Mouse (Mus musculus) kidney, embryonic 14.5 days (tissue): ENCODE results near the gene Nmral1. TPM values are rescaled to one million over a fixed set of nuclear protein-coding genes. Genes with fewer than 3 reads are reported as not detected.

Experiments used
- ATAC-seq: fragments of 200-750 bp; cut with Nextera tagmentation; 2 replicates; pipeline ENCODE4 v1.8.0; 2017; ENCODE audit warnings: moderate number of reproducible peaks, mild to moderate bottlenecking, moderate TSS enrichment, moderate library complexity; ENCODE audit not compliant: low FRiP score, low TSS enrichment
- H3K27ac ChIP-seq: fragments of 300-500 bp; sonication (generic); 2 replicates; pipeline ENCODE4 v1.5.1; 2014; ENCODE audit warnings: low read depth, mild to moderate bottlenecking, low read length, moderate library complexity, mixed read lengths
- H3K27me3 ChIP-seq: fragments of 300-500 bp; sonication (generic); 2 replicates; pipeline ENCODE4 v1.6.1; 2014; ENCODE audit warnings: mild to moderate bottlenecking, low read length; ENCODE audit not compliant: control insufficient read depth, insufficient read depth
- H3K36me3 ChIP-seq: fragments of 300-500 bp; sonication (generic); 2 replicates; pipeline ENCODE4 v1.6.1; 2014; ENCODE audit warnings: low read length, mixed read lengths; ENCODE audit not compliant: control insufficient read depth, insufficient read depth
- H3K4me1 ChIP-seq: fragments of 300-500 bp; sonication (generic); 2 replicates; pipeline ENCODE4 v1.6.1; 2014; ENCODE audit warnings: low read length, mixed read lengths; ENCODE audit not compliant: control insufficient read depth, insufficient read depth
- H3K4me2 ChIP-seq: fragments of 300-500 bp; sonication (generic); replicated peaks from 2 replicates; pipeline ENCODE4 v1.6.1; 2014; ENCODE audit warnings: low read depth, mild to moderate bottlenecking, low read length
- H3K4me3 ChIP-seq: fragments of 300-500 bp; sonication (generic); 2 replicates; pipeline ENCODE4 v1.5.1; 2014; ENCODE audit warnings: mild to moderate bottlenecking, low read length
- H3K9ac ChIP-seq: fragments of 300-500 bp; sonication (generic); 2 replicates; pipeline ENCODE4 v1.6.1; 2014; ENCODE audit warnings: low read depth, mild to moderate bottlenecking, low read length, moderate library complexity
- H3K9me3 ChIP-seq: fragments of 300-500 bp; sonication (generic); 2 replicates; pipeline ENCODE4 v1.6.1; 2016; ENCODE audit warnings: low read length; ENCODE audit not compliant: control insufficient read depth
- WGBS: fragments of 180-500 bp; shearing (Covaris S2); extraction: QIAGEN DNeasy Blood & Tissue Kit; methylation state at CpG from one replicate; pipeline ENCODE4 v1.1.7; 2014; 5-methylcytosine and 5-hydroxymethylcytosine counted together
- polyA plus RNA-seq: library from polyadenylated mRNA; unstranded; fragments of >200 nt; fragmentation: Nextera tagmentation; extraction: Ambion mirVana; gene quantifications from 2 replicates; pipeline ENCODE4 v1.2.1, GENCODE M21; 2014

The Nmral1 gene
- polyA plus RNA-seq, 1 experiment from 2014 or later: 132 TPM

GRCm38 (mm10) chr16:4725266-4725665 is 6.1 kb upstream of the Nmral1 start:
- Histone ChIP-seq H3K4me1 (peaks cover 11% of the 10 kb centered on the region; the same call in 1 of the 2 replicates), H3K27me3 (no peaks in the 10 kb centered on the region), H3K27ac (no peak overlapping the region), H3K4me3 (no peak overlapping the region), H3K9me3 (no peaks in the 10 kb centered on the region), H3K4me2 (no peak overlapping the region), H3K9ac (no peak overlapping the region), H3K36me3 (no peaks in the 10 kb centered on the region)
- ATAC-seq: no peak
- WGBS: 73% methylated on average over 4 of the region's 4 CpGs

- H3K4me3 ChIP-seq: no peak overlapping the region
- no peaks in the 10 kb centered on the region for H3K27me3 ChIP-seq
- no peak for ATAC-seq
- no peaks in the 10 kb centered on the region for H3K36me3 ChIP-seq
- 77% methylated on average over 3 of the region's 3 CpGs for WGBS
- no peaks in the 10 kb centered on the region for H3K9me3 ChIP-seq
- H3K4me2 ChIP-seq: no peak overlapping the region
- no peak overlapping the region for H3K9ac ChIP-seq
- no peak overlapping the region for H3K27ac ChIP-seq
- peaks cover 8% of the 10 kb centered on the region; the same call in 1 of the 2 replicates for H3K4me1 ChIP-seq
Observed at GRCm38 (mm10) chr16:4722915-4723209, 3.7 kb upstream of the Nmral1 start.

GRCm38 (mm10) chr16:4722128-4722914 is 3.2 kb upstream of the Nmral1 start:
- Histone ChIP-seq H3K9me3 (no peaks in the 10 kb centered on the region), H3K4me2 (no peak overlapping the region), H3K36me3 (no peaks in the 10 kb centered on the region), H3K4me1 (peaks cover 4% of the 10 kb centered on the region; the same call in 1 of the 2 replicates), H3K9ac (no peak overlapping the region), H3K4me3 (no peak overlapping the region), H3K27ac (no peak overlapping the region), H3K27me3 (no peaks in the 10 kb centered on the region)
- 73% methylated on average over 7 of the region's 7 CpGs for WGBS
- ATAC-seq: no peak

- Histone ChIP-seq H3K4me2 (peak overlapping the region; percentile 57), H3K27ac (no peak overlapping the region), H3K9me3 (no peaks in the 10 kb centered on the region), H3K36me3 (peaks cover 32% of the 10 kb centered on the region), H3K9ac (no peak overlapping the region), H3K4me1 (no peaks in the 10 kb centered on the region), H3K27me3 (no peaks in the 10 kb centered on the region), H3K4me3 (peak overlapping the region; percentile 63)
- WGBS: 28% methylated on average over 3 of the region's 3 CpGs
- ATAC-seq: no peak
Observed at GRCm38 (mm10) chr16:4717866-4718265, 1.3 kb downstream of the Nmral1 start.

GRCm38 (mm10) chr16:4713861-4714710 is 5.1 kb downstream of the Nmral1 start:
- Histone ChIP-seq H3K27ac (no peak overlapping the region), H3K4me3 (no peak overlapping the region), H3K4me1 (no peaks in the 10 kb centered on the region), H3K27me3 (no peaks in the 10 kb centered on the region), H3K36me3 (peaks cover 63% of the 10 kb centered on the region), H3K4me2 (no peak overlapping the region), H3K9me3 (no peaks in the 10 kb centered on the region), H3K9ac (no peak overlapping the region)
- 91% methylated on average over 17 of the region's 17 CpGs for WGBS
- ATAC-seq: no peak

GRCm38 (mm10) chr16:4711173-4711572 is 8.0 kb downstream of the Nmral1 start:
- 90% methylated on average over 4 of the region's 4 CpGs for WGBS
- peaks cover 90% of the 10 kb centered on the region for H3K36me3 ChIP-seq

GRCm38 (mm10) chr16:4705541-4705940 is 13.6 kb downstream of the Nmral1 start:
- no peak for ATAC-seq
- Histone ChIP-seq H3K36me3 (peaks cover 90% of the 10 kb centered on the region), H3K9ac (no peak overlapping the region), H3K4me1 (no peaks in the 10 kb centered on the region), H3K4me3 (no peak overlapping the region), H3K9me3 (no peaks in the 10 kb centered on the region), H3K27ac (no peak overlapping the region), H3K4me2 (no peak overlapping the region), H3K27me3 (no peaks in the 10 kb centered on the region)
- WGBS: 61% methylated on average over 4 of the region's 4 CpGs

More at GRCm38 (mm10) chr16:4711173-4711572, 8.0 kb downstream of the Nmral1 start:
- Histone ChIP-seq H3K4me1 (no peaks in the 10 kb centered on the region), H3K27me3 (no peaks in the 10 kb centered on the region), H3K4me3 (no peak overlapping the region), H3K27ac (no peak overlapping the region), H3K4me2 (no peak overlapping the region), H3K9me3 (no peaks in the 10 kb centered on the region), H3K9ac (no peak overlapping the region)
- no peak for ATAC-seq

GRCm38 (mm10) chr16:4702646-4703045 is 16.5 kb downstream of the Nmral1 start:
- H3K4me1 ChIP-seq: no peaks in the 10 kb centered on the region
- H3K9ac ChIP-seq: no peak overlapping the region
- no peak overlapping the region for H3K4me2 ChIP-seq
- H3K36me3 ChIP-seq: peaks cover 94% of the 10 kb centered on the region
- no peak overlapping the region for H3K4me3 ChIP-seq
- WGBS: 33% methylated on average over 1 of the region's 1 CpGs
- no peaks in the 10 kb centered on the region for H3K9me3 ChIP-seq
- H3K27me3 ChIP-seq: no peaks in the 10 kb centered on the region
- no peak overlapping the region for H3K27ac ChIP-seq
- ATAC-seq: no peak

GRCm38 (mm10) chr16:4701211-4701610 is 17.9 kb downstream of the Nmral1 start:
- Histone ChIP-seq H3K9ac (no peak overlapping the region), H3K36me3 (peaks cover 91% of the 10 kb centered on the region), H3K9me3 (no peaks in the 10 kb centered on the region), H3K4me1 (no peaks in the 10 kb centered on the region), H3K4me2 (no peak overlapping the region), H3K27me3 (no peaks in the 10 kb centered on the region), H3K4me3 (no peak overlapping the region), H3K27ac (no peak overlapping the region)
- 97% methylated on average over 3 of the region's 3 CpGs for whole genome bisulfite sequencing
- ATAC-seq: no peak
